Mouse (Mus musculus): ENCODE data around the gene Cd27. TPM values are rescaled to one million over a fixed set of nuclear protein-coding genes. Genes with fewer than 3 reads are reported as not detected.

Cd27 gene
- total and polyA plus RNA-seq, 2 experiments from 2014 or later: 1.3 TPM; not detected in 1

GRCm38 (mm10) chr6:125241566-125241965 lies 4.8 kb upstream of the Cd27 start:
- H3K4me1 ChIP-seq (ENCODE audit: control insufficient read depth, insufficient read depth): 0 out of 2 replicates have a peak, but pooled peaks cover 6% of the 10 kb centered on the region
- H3K27ac ChIP-seq (ENCODE audit: low read depth): no peak overlapping the region
- no peak overlapping the region for H3K4me3 ChIP-seq (ENCODE audit: low read depth, low read length)
- H3K9me3 ChIP-seq (replicated peaks; ENCODE audit: control insufficient read depth, low read length): no peaks in the 10 kb centered on the region
- H3K9ac ChIP-seq (replicated peaks; ENCODE audit: low read depth, low read length): no peak overlapping the region
- DNase-seq (ENCODE audit: low spot score) (no peak), ATAC-seq (ENCODE audit: insufficient read depth, low read depth) (no peak)
- H3K36me3 ChIP-seq (replicated peaks; ENCODE audit: control insufficient read depth, insufficient read depth, low read length): no peaks in the 10 kb centered on the region
- H3K4me2 ChIP-seq (ENCODE audit: low read depth, low read length): no peak overlapping the region
- 73% methylated on average over 8 of the region's 8 CpGs for WGBS
- no peaks in the 10 kb centered on the region for H3K27me3 ChIP-seq (ENCODE audit: control insufficient read depth, insufficient read depth, low read length)
- TF ChIP-seq CTCF (IDR thresholded peaks at IDR 0.05; ENCODE audit: low read depth) (no peak), EP300 (IDR thresholded peaks at IDR 0.05; ENCODE audit: low read depth) (no peak)

GRCm38 (mm10) chr6:125240617-125241016 lies 3.8 kb upstream of the Cd27 start:
- ATAC-seq (ENCODE audit: insufficient read depth, low read depth) (no peak), DNase-seq (ENCODE audit: low spot score) (no peak)
- H3K9ac ChIP-seq (replicated peaks; ENCODE audit: low read depth, low read length): no peak overlapping the region
- no peaks in the 10 kb centered on the region for H3K27me3 ChIP-seq (ENCODE audit: control insufficient read depth, insufficient read depth, low read length)
- no peaks in the 10 kb centered on the region for H3K36me3 ChIP-seq (replicated peaks; ENCODE audit: control insufficient read depth, insufficient read depth, low read length)
- no peak overlapping the region; the same call in 1 of the 2 replicates for H3K27ac ChIP-seq (ENCODE audit: low read depth)
- no peaks in the 10 kb centered on the region for H3K9me3 ChIP-seq (replicated peaks; ENCODE audit: control insufficient read depth, low read length)
- H3K4me1 ChIP-seq (ENCODE audit: control insufficient read depth, insufficient read depth): 0 out of 2 replicates have a peak, but pooled peaks cover 6% of the 10 kb centered on the region
- 68% methylated on average over 5 of the region's 5 CpGs for WGBS
- no peak overlapping the region for H3K4me2 ChIP-seq (ENCODE audit: low read depth, low read length)
- H3K4me3 ChIP-seq (ENCODE audit: low read depth, low read length): no peak overlapping the region
- no peak for TF ChIP-seq EP300 (IDR thresholded peaks at IDR 0.05; ENCODE audit: low read depth)
- no peak for TF ChIP-seq CTCF (IDR thresholded peaks at IDR 0.05; ENCODE audit: low read depth)

- ATAC-seq (ENCODE audit: insufficient read depth, low read depth) (no peak), DNase-seq (ENCODE audit: low spot score) (no peak)
- Histone ChIP-seq H3K27me3 (ENCODE audit: control insufficient read depth, insufficient read depth, low read length) (no peaks in the 10 kb centered on the region), H3K4me3 (ENCODE audit: low read depth, low read length) (no peak overlapping the region), H3K4me2 (ENCODE audit: low read depth, low read length) (no peak overlapping the region), H3K9me3 (replicated peaks; ENCODE audit: control insufficient read depth, low read length) (no peaks in the 10 kb centered on the region), H3K27ac (ENCODE audit: low read depth) (no peak overlapping the region), H3K9ac (replicated peaks; ENCODE audit: low read depth, low read length) (no peak overlapping the region), H3K36me3 (replicated peaks; ENCODE audit: control insufficient read depth, insufficient read depth, low read length) (no peaks in the 10 kb centered on the region), H3K4me1 (ENCODE audit: control insufficient read depth, insufficient read depth) (peaks cover 6% of the 10 kb centered on the region; the same call in 1 of the 2 replicates)
- 87% methylated on average over 5 of the region's 5 CpGs for WGBS
- TF ChIP-seq EP300 (IDR thresholded peaks at IDR 0.05; ENCODE audit: low read depth) (no peak), CTCF (IDR thresholded peaks at IDR 0.05; ENCODE audit: low read depth) (no peak)
Observed at GRCm38 (mm10) chr6:125239547-125239946, 2.7 kb upstream of the Cd27 start.

- no peak for TF ChIP-seq EP300 (IDR thresholded peaks at IDR 0.05; ENCODE audit: low read depth)
- no peak for TF ChIP-seq CTCF (IDR thresholded peaks at IDR 0.05; ENCODE audit: low read depth)
Observed at GRCm38 (mm10) chr6:125238396-125238795, 1.6 kb upstream of the Cd27 start.

GRCm38 (mm10) chr6:125237421-125237820 lies 611 bp upstream of the Cd27 start:
- no peak for DNase-seq (ENCODE audit: low spot score)
- H3K4me1 ChIP-seq (ENCODE audit: control insufficient read depth, insufficient read depth): peaks cover 15% of the 10 kb centered on the region
- no peak for ATAC-seq (ENCODE audit: insufficient read depth, low read depth)
- no peaks in the 10 kb centered on the region for H3K9me3 ChIP-seq (replicated peaks; ENCODE audit: control insufficient read depth, low read length)
- H3K9ac ChIP-seq (replicated peaks; ENCODE audit: low read depth, low read length): no peak overlapping the region
- H3K27ac ChIP-seq (ENCODE audit: low read depth): peak overlapping the region; percentile 48; the same call in 1 of the 2 replicates
- no peak overlapping the region; the same call in 1 of the 2 replicates for H3K4me2 ChIP-seq (ENCODE audit: low read depth, low read length)
- no peaks in the 10 kb centered on the region for H3K27me3 ChIP-seq (ENCODE audit: control insufficient read depth, insufficient read depth, low read length)
- TF ChIP-seq EP300 (IDR thresholded peaks at IDR 0.05; ENCODE audit: low read depth) (no peak), CTCF (IDR thresholded peaks at IDR 0.05; ENCODE audit: low read depth) (no peak)
- 88% methylated on average over 4 of the region's 4 CpGs for WGBS
- H3K4me3 ChIP-seq (ENCODE audit: low read depth, low read length): no peak overlapping the region; the same call in 1 of the 2 replicates
- H3K36me3 ChIP-seq (replicated peaks; ENCODE audit: control insufficient read depth, insufficient read depth, low read length): no peaks in the 10 kb centered on the region

More at GRCm38 (mm10) chr6:125238396-125238795, 1.6 kb upstream of the Cd27 start:
- peaks cover 10% of the 10 kb centered on the region; the same call in 1 of the 2 replicates for H3K4me1 ChIP-seq (ENCODE audit: control insufficient read depth, insufficient read depth)
- DNase-seq (ENCODE audit: low spot score) (no peak), ATAC-seq (ENCODE audit: insufficient read depth, low read depth) (no peak)
- WGBS: 43% methylated on average over 6 of the region's 6 CpGs
- H3K27me3 ChIP-seq (ENCODE audit: control insufficient read depth, insufficient read depth, low read length): no peaks in the 10 kb centered on the region
- no peak overlapping the region for H3K4me3 ChIP-seq (ENCODE audit: low read depth, low read length)
- H3K4me2 ChIP-seq (ENCODE audit: low read depth, low read length): no peak overlapping the region
- no peaks in the 10 kb centered on the region for H3K9me3 ChIP-seq (replicated peaks; ENCODE audit: control insufficient read depth, low read length)
- no peak overlapping the region; the same call in 1 of the 2 replicates for H3K9ac ChIP-seq (replicated peaks; ENCODE audit: low read depth, low read length)
- no peak overlapping the region for H3K27ac ChIP-seq (ENCODE audit: low read depth)
- H3K36me3 ChIP-seq (replicated peaks; ENCODE audit: control insufficient read depth, insufficient read depth, low read length): no peaks in the 10 kb centered on the region

GRCm38 (mm10) chr6:125236341-125236740 lies 469 bp downstream of the Cd27 start:
- no peak overlapping the region; the same call in 1 of the 2 replicates for H3K9ac ChIP-seq (replicated peaks; ENCODE audit: low read depth, low read length)
- no peak for TF ChIP-seq CTCF (IDR thresholded peaks at IDR 0.05; ENCODE audit: low read depth)
- TF ChIP-seq EP300 (IDR thresholded peaks at IDR 0.05; ENCODE audit: low read depth): no peak
- no peak overlapping the region for H3K4me2 ChIP-seq (ENCODE audit: low read depth, low read length)
- ATAC-seq (ENCODE audit: insufficient read depth, low read depth) (no peak), DNase-seq (ENCODE audit: low spot score) (no peak)
- peaks cover 21% of the 10 kb centered on the region for H3K4me1 ChIP-seq (ENCODE audit: control insufficient read depth, insufficient read depth)
- WGBS: 80% methylated on average over 6 of the region's 6 CpGs
- H3K27me3 ChIP-seq (ENCODE audit: control insufficient read depth, insufficient read depth, low read length): no peaks in the 10 kb centered on the region
- peak overlapping the region; percentile 31; the same call in 1 of the 2 replicates for H3K4me3 ChIP-seq (ENCODE audit: low read depth, low read length)
- H3K27ac ChIP-seq (ENCODE audit: low read depth): peak overlapping the region; percentile 48; the same call in 1 of the 2 replicates
- H3K9me3 ChIP-seq (replicated peaks; ENCODE audit: control insufficient read depth, low read length): no peaks in the 10 kb centered on the region
- no peaks in the 10 kb centered on the region for H3K36me3 ChIP-seq (replicated peaks; ENCODE audit: control insufficient read depth, insufficient read depth, low read length)

Measured in heart, postnatal 0 days (tissue).